Mouse (Mus musculus) brain, embryonic 14.5 days (tissue): Measurements from ENCODE around the gene Helb.

Experiments used
- CTCF ChIP-seq: fragments of 200-500 bp; IDR thresholded peaks from 2 replicates; pipeline ENCODE4 v1.5.1; 2012; ENCODE audit warnings: inconsistent platforms, mild to moderate bottlenecking, moderate library complexity, borderline replicate concordance; ENCODE audit not compliant: insufficient read depth, insufficient read length; ENCODE audit errors: extremely low read depth
- POLR2A ChIP-seq: fragments of 200-500 bp; IDR thresholded peaks from 2 replicates; pipeline ENCODE4 v1.6.1; 2012; ENCODE audit warnings: mild to moderate bottlenecking, inconsistent platforms, borderline replicate concordance; ENCODE audit not compliant: poor library complexity, insufficient read depth, insufficient read length, severe bottlenecking; ENCODE audit errors: extremely low read depth

- TF ChIP-seq CTCF = no peak
- no peak for TF ChIP-seq POLR2A
These were observed 27.4 kb upstream of the Helb start for GRCm38 (mm10) chr10:120140193-120140592.
